Mouse (Mus musculus) forebrain, embryonic 16.5 days (tissue): Measurements from ENCODE around the gene Rsph9. TPM values are rescaled to one million over a fixed set of nuclear protein-coding genes. Genes with fewer than 3 reads are reported as not detected.

Experiments used
- ATAC-seq: fragments of 200-750 bp; cut with Nextera tagmentation; 2 replicates; pipeline ENCODE4 v1.8.0; 2017; ENCODE audit warnings: mild to moderate bottlenecking, moderate library complexity
- H3K27ac ChIP-seq: fragments of 300-500 bp; sonication (generic); 2 replicates; pipeline ENCODE4 v1.5.1; 2014; ENCODE audit warnings: low read length, control low read depth
- H3K27me3 ChIP-seq: fragments of 300-500 bp; sonication (generic); replicated peaks from 2 replicates; pipeline ENCODE4 v1.6.1; 2014; ENCODE audit warnings: low read length; ENCODE audit not compliant: control insufficient read depth, insufficient read depth
- H3K36me3 ChIP-seq: fragments of 300-500 bp; sonication (generic); 2 replicates; pipeline ENCODE4 v1.6.1; 2014; ENCODE audit not compliant: control insufficient read depth, insufficient read depth
- H3K4me1 ChIP-seq: fragments of 300-500 bp; sonication (generic); replicated peaks from 2 replicates; pipeline ENCODE4 v1.6.1; 2014; ENCODE audit warnings: low read length; ENCODE audit not compliant: control insufficient read depth, insufficient read depth
- H3K4me2 ChIP-seq: fragments of 300-500 bp; sonication (generic); 2 replicates; pipeline ENCODE4 v1.6.1; 2014; ENCODE audit warnings: mild to moderate bottlenecking, low read length, control low read depth
- H3K4me3 ChIP-seq: fragments of 300-500 bp; sonication (generic); replicated peaks from 2 replicates; pipeline ENCODE4 v1.5.1; 2014; ENCODE audit warnings: mild to moderate bottlenecking, low read length, control low read depth
- H3K9ac ChIP-seq: fragments of 300-500 bp; sonication (generic); replicated peaks from 2 replicates; pipeline ENCODE4 v1.6.1; 2014; ENCODE audit warnings: low read depth, low read length, control low read depth
- H3K9me3 ChIP-seq: fragments of 300-500 bp; sonication (generic); 2 replicates; pipeline ENCODE4 v1.6.1; 2016; ENCODE audit warnings: low read length; ENCODE audit not compliant: control insufficient read depth
- WGBS: fragments of 180-500 bp; shearing (Covaris S2); extraction: QIAGEN DNeasy Blood & Tissue Kit; methylation state at CpG from one replicate; pipeline ENCODE4 v1.1.7; 2014; 5-methylcytosine and 5-hydroxymethylcytosine counted together
- polyA plus RNA-seq: library from polyadenylated mRNA; unstranded; fragments of >200 nt; fragmentation: Nextera tagmentation; extraction: Ambion mirVana; gene quantifications from 2 replicates; pipeline ENCODE4 v1.2.1, GENCODE M21; 2015

The Rsph9 gene
- polyA plus RNA-seq, 1 experiment from 2014 or later: 48.7 TPM

GRCm38 (mm10) chr17:46077921-46078534, 66.0 kb downstream of the Rsph9 start:
- Histone ChIP-seq H3K9me3 (no peaks in the 10 kb centered on the region), H3K27me3 (no peaks in the 10 kb centered on the region), H3K4me1 (peaks cover 2% of the 10 kb centered on the region; the same call in 1 of the 2 replicates), H3K9ac (no peak overlapping the region), H3K36me3 (no peaks in the 10 kb centered on the region), H3K4me2 (no peak overlapping the region), H3K4me3 (no peak overlapping the region), H3K27ac (no peak overlapping the region)
- ATAC-seq: no peak
- WGBS: 91% methylated on average over 12 of the region's 12 CpGs

- Histone ChIP-seq H3K9ac (no peak overlapping the region), H3K4me3 (no peak overlapping the region), H3K27me3 (no peaks in the 10 kb centered on the region), H3K4me2 (no peak overlapping the region), H3K9me3 (no peaks in the 10 kb centered on the region), H3K4me1 (0 out of 2 replicates have a peak, but pooled peaks cover 2% of the 10 kb centered on the region), H3K27ac (no peak overlapping the region), H3K36me3 (no peaks in the 10 kb centered on the region)
- ATAC-seq: no peak
- WGBS: 33% methylated on average over 1 of the region's 1 CpGs
These were observed 67.8 kb downstream of the Rsph9 start for GRCm38 (mm10) chr17:46076260-46076551.

- WGBS: 69% methylated on average over 5 of the region's 5 CpGs
These were observed 68.3 kb downstream of the Rsph9 start for GRCm38 (mm10) chr17:46075551-46076259.

GRCm38 (mm10) chr17:46075116-46075485, 68.9 kb downstream of the Rsph9 start:
- Histone ChIP-seq H3K4me3 (no peak overlapping the region), H3K4me2 (no peak overlapping the region), H3K9me3 (no peaks in the 10 kb centered on the region), H3K4me1 (0 out of 2 replicates have a peak, but pooled peaks cover 2% of the 10 kb centered on the region), H3K27ac (no peak overlapping the region), H3K27me3 (no peaks in the 10 kb centered on the region), H3K9ac (no peak overlapping the region), H3K36me3 (no peaks in the 10 kb centered on the region)
- 64% methylated on average over 3 of the region's 3 CpGs for WGBS
- ATAC-seq: no peak

More at GRCm38 (mm10) chr17:46075551-46076259, 68.3 kb downstream of the Rsph9 start:
- Histone ChIP-seq H3K4me1 (0 out of 2 replicates have a peak, but pooled peaks cover 2% of the 10 kb centered on the region), H3K27ac (no peak overlapping the region), H3K4me2 (no peak overlapping the region), H3K9me3 (no peaks in the 10 kb centered on the region), H3K27me3 (no peaks in the 10 kb centered on the region), H3K36me3 (no peaks in the 10 kb centered on the region), H3K9ac (no peak overlapping the region), H3K4me3 (no peak overlapping the region)
- ATAC-seq: no peak

- H3K27ac ChIP-seq: no peak overlapping the region
- H3K4me2 ChIP-seq: no peak overlapping the region
- H3K27me3 ChIP-seq: no peaks in the 10 kb centered on the region
- 64% methylated on average over 7 of the region's 7 CpGs for WGBS
- ATAC-seq: no peak
- no peak overlapping the region for H3K4me3 ChIP-seq
- H3K9ac ChIP-seq: no peak overlapping the region
- no peaks in the 10 kb centered on the region for H3K36me3 ChIP-seq
- no peaks in the 10 kb centered on the region for H3K9me3 ChIP-seq
- H3K4me1 ChIP-seq: 0 out of 2 replicates have a peak, but pooled peaks cover 2% of the 10 kb centered on the region
These were observed 69.5 kb downstream of the Rsph9 start for GRCm38 (mm10) chr17:46074398-46075115.

- H3K4me2 ChIP-seq: no peak overlapping the region
- ATAC-seq: no peak
- H3K36me3 ChIP-seq: no peaks in the 10 kb centered on the region
- H3K27me3 ChIP-seq: no peaks in the 10 kb centered on the region
- no peak overlapping the region for H3K27ac ChIP-seq
- WGBS: 67% methylated on average over 23 of the region's 23 CpGs
- no peak overlapping the region for H3K4me3 ChIP-seq
- no peak overlapping the region for H3K9ac ChIP-seq
- no peaks in the 10 kb centered on the region for H3K9me3 ChIP-seq
- H3K4me1 ChIP-seq: 0 out of 2 replicates have a peak, but pooled peaks cover 2% of the 10 kb centered on the region
These were observed 70.2 kb downstream of the Rsph9 start for GRCm38 (mm10) chr17:46073730-46074301.

Other genes starting within 250 kb of the Rsph9 start
- 2.5 and 3.3 TPM in 2 replicates for gene Vegfa, start 111.8 kb downstream of the Rsph9 start, polyA plus RNA-seq
- 125 and 137 TPM in 2 replicates for gene Mrps18a, start 33.2 kb downstream of the Rsph9 start, polyA plus RNA-seq
- gene Mad2l1bp, start 9.3 kb upstream of the Rsph9 start, polyA plus RNA-seq: 28.6 and 30.1 TPM in 2 replicates
- gene Gtpbp2, start 16.8 kb upstream of the Rsph9 start, polyA plus RNA-seq: 39.1 and 47.4 TPM in 2 replicates
- gene Polh, start 58.4 kb upstream of the Rsph9 start, polyA plus RNA-seq: 10.0 and 10.2 TPM in 2 replicates
- 44.5 and 44.6 TPM in 2 replicates for gene Xpo5, start 58.6 kb upstream of the Rsph9 start, polyA plus RNA-seq
- gene Polr1c, start 103.8 kb upstream of the Rsph9 start, polyA plus RNA-seq: 87.7 and 88.1 TPM in 2 replicates
- 88.5 and 91.6 TPM in 2 replicates for gene Yipf3, start 103.9 kb upstream of the Rsph9 start, polyA plus RNA-seq
- 9.6 and 12.6 TPM in 2 replicates for gene Lrrc73, start 109.3 kb upstream of the Rsph9 start, polyA plus RNA-seq
- gene Tjap1, start 138.8 kb upstream of the Rsph9 start, polyA plus RNA-seq: 31.4 and 35.5 TPM in 2 replicates
- gene Dlk2, start 153.2 kb upstream of the Rsph9 start, polyA plus RNA-seq: 8.6 and 13.0 TPM in 2 replicates
- 7.2 and 8.1 TPM in 2 replicates for gene Abcc10, start 184.1 kb upstream of the Rsph9 start, polyA plus RNA-seq
- gene Zfp318, start 239.5 kb upstream of the Rsph9 start, polyA plus RNA-seq: 13.2 and 14.2 TPM in 2 replicates